Mouse (Mus musculus): ENCODE results near the gene Fitm1.
A peak's percentile ranks its signal among the peaks of the same experiment; 100 is the strongest.

Gene Fitm1

DNA sequence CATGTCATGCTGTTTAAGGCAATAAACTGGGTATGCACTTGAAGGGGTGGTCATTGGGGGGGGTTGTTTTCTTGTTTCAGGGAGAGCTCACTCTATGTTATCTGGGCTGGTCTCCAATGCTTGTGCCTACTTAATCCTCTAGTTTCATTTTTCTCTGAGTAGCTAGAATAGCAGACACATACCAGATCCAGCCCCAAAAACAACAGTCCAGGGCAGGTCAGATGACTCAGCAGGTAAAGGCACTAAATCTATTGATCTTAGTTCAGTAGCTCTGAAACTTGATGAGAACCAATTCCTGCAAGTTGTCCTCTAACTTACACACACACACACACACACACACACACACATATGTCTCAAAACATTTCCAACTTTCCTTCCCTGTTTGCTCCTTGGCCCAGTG lies 3.7 kb upstream of the Fitm1 start:
- DNase-seq: no peak

DNA sequence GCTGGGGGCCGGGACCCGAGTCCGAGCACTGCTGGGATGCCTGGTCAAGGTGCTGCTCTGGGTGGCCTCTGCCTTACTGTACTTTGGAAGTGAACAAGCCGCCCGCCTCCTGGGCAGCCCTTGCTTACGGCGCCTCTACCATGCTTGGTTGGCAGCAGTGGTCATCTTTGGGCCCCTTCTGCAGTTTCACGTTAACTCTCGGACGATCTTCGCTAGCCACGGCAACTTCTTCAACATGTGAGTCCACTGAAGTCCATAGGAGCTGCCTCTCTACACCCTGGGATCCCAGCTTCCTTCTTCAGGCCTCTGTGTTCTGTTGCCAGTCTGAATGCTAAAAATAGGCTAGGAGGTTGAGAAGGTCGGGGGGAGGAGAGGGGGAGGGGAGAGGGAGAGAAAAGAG lies 294 bp downstream of the Fitm1 start:
- no peak for DNase-seq

DNA sequence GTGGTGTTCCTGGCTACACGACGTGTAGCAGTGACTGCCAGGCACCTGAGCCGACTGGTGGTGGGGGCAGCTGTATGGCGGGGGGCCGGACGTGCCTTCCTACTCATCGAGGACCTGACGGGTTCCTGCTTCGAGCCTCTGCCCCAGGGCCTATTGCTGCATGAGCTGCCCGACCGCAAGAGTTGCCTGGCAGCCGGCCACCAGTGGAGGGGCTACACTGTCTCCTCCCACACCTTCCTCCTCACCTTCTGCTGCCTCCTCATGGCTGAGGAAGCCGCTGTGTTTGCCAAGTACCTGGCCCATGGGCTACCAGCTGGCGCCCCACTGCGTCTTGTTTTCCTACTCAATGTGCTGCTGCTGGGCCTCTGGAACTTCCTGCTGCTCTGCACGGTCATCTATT lies 959 bp downstream of the Fitm1 start:
- peak; percentile 38 for DNase-seq

DNA sequence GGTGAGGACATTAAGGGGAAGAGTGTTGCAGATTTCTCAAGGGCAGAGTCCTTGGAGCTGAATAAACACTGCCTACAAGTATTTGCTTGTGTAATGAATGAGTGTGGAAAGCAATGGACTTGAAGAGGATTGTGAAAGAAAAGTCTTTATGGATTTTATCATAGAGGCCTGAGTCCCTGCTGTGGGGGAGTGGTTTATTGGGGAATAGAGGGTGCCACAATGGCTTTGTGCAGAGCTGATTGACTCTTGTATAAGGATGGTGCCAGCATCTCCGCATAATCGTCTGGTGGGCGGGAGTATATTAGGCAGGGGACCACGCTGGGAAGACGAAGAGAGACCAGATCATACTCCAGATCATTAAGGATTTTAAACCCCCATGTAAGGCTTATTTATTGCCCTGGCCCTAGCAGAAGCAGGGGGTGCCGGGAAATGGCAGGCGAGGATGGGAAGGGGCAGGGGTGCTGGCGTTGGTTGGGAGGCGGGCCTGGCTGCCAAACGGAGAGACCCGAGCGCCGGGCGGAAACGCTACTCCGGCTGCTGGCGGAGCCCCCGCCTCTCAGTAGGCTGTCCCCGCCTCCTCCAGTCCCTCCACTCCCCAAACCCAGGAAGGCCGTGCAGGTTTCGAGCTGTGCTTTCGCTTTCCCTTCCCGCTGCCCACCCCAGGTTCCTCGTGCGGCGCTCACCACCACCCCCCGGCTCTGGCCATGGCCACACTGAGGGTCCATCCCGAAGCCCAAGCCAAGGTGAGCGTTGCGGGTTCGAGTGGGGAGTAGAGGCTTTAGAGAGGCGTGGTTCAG lies 2.7 kb downstream of the Fitm1 start, which contains the start of gene Psme1:
TSS of gene Psme1 (plus strand) at position 253 of the 797 bp plus-strand sequence.
- peak; percentile 70 for DNase-seq

DNA sequence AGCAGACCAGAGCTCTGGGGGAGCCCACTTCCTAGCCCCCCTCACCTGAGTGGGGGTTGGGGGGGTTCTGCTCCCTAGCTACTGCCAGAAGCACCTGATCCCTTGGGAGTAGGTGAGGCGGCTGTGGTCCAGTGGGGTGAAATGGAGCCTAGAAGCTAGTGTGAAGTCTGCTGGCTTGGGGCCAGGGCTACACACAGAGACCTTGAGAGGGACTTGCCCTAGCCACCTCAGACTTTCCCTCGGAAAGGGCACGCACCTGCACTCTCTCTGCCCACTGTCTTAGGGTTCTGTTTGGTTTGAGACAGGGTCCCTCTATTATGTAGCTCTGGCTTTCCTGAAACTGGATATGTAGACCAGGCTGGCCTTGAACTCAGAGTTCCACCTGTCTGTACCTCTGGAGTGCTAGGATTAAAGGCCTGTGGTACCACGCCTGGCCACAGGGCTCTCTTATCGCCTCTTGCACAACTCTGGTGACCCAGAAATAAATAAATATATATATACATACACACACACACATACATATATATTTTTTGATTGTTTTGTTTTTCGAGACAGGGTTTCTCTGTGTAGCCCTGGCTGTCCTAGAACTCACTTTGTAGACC lies 3.4 kb downstream of the Fitm1 start:
- DNase-seq: peak; percentile 67

GRCm38 (mm10) chr14:55579511-55580496 lies 4.4 kb downstream of the Fitm1 start:
- peak; percentile 27 for DNase-seq

DNA sequence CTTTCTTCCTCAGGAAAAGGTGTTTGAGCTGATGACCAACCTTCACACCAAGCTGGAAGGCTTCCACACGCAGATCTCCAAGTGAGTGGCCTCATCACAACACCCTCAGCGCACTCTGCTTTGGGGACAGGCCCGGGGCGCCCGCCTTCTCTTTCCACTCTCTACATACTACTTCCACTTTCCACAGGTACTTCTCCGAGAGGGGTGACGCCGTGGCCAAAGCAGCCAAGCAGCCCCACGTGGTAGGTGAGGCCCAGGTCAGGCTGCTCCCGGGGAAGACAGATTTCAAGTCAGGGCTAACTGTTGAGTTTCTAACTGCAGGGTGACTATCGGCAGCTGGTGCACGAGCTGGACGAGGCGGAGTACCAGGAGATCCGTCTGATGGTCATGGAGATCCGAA lies 5.3 kb downstream of the Fitm1 start:
- peak; percentile 29 for DNase-seq

GRCm38 (mm10) chr14:55581981-55582681 lies 6.7 kb downstream of the Fitm1 start:
- no peak for DNase-seq

GRCm38 (mm10) chr14:55584303-55584701 lies 8.9 kb downstream of the Fitm1 start:
- DNase-seq: no peak

GRCm38 (mm10) chr14:55584702-55585565 lies 9.5 kb downstream of the Fitm1 start, which contains the start of gene Emc9:
Emc9 (minus strand) TSS chr14:55585302.
- peak; percentile 89 for DNase-seq

DNA sequence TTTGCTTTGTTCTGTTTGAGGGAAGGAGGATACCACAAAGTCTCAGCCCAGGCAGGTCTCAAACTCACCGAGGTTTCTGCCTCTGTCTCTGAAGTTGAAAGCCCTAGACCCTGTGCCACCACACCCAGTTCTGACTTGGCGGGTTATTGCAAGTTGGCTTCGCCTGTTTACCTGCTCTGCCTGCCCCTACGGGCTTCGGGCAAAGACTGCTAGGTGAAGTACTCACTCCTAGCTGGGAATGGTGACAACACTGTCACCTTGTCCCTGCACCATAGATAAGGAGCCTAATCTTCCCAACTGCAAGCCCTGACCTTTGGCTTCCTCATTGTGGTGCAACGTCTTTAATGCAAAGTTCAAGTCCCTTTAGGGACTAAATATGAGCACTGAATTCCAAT lies 10.1 kb downstream of the Fitm1 start:
- peak; percentile 51 for DNase-seq

DNA sequence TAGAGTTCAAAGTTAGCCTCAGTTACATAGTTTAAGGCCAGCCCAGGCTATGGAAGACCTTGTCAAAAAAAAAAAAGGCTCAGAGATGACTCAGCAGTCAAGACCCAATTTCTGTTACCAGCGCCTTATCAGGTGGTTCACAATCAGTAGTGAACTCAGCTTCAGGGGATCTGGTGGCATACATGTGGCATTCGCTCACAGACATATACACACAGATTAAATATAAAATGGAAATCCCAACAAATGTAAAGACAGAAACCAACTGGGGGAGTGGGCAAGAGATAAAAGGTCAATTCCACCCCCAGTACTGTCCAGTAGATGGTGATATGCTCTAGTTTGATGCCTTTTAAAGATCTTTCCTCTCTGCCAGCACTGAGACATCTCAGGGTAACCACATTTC lies 10.7 kb downstream of the Fitm1 start:
- DNase-seq: no peak

GRCm38 (mm10) chr14:55589271-55589670 lies 13.9 kb downstream of the Fitm1 start:
- peak; percentile 29 for DNase-seq

DNA sequence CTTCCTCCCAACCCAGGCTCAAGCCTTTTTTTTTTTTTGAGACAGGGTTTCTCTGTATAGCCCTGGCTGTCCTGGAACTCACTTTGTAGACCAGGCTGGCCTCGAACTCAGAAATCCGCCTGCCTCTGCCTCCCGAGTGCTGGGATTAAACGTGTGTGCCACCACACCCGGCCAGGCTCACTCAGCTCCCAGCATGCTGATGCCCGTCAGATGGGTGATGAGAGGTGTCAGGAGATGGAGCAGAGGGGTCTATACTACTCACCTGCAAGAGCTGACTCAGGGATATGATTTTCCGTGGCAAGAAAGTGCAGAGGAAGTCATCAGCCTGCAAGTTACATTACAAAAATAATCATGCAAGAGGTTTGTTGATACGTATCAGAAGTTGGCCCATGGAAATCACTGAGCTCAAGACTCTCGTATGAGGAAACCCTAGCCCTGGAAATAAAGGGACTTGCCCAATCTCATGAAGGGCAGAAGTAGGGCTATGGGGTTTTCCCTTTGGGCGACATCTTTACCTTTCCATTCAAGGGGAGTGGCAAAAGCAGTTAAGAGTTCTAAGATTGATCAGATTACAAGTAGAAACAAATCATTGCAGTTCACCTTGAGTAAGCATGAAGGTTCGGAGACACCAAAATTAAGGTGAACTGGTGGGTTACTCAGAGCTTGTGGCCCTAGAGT lies 14.5 kb downstream of the Fitm1 start:
- DNase-seq: peak; percentile 42

- peak; percentile 92 for DNase-seq
Observed at GRCm38 (mm10) chr14:55590748-55591330, 15.4 kb downstream of the Fitm1 start, which contains the start of gene Psme2. Psme2 (minus strand) TSS chr14:55591113.

DNA sequence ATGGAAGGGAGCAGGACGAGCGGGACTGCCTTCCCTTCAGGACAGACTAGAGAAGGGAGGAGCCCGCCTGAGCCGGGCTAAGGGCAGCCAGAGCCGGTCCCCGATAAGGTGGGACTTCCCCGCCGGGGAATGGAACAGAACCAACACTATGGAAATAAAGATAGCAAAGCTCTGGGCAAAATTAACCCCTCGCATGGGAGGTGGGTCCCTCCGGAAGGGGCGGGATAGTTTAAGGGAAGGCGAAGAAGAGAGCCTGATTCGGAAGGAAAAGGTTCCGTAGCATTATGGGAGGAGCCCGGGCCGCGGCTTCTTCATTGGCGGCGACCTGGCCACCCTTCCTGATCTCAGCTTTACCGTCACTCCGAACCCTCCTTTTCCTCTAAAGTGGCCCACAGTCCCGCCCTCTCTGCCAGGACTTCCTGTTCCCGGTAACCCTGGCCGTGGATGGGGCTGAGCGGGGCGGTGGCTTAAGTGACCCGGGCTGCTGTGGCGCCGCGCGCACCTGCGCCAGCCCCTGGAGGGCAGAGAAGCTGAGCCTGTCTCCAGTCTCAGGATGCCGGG lies 16.0 kb downstream of the Fitm1 start, which contains the start of gene Rnf31:
TSS of gene Rnf31 (plus strand) at position 378 of the 561 bp plus-strand sequence.
- peak; percentile 95 for DNase-seq

- peak; percentile 68 for DNase-seq
Observed at GRCm38 (mm10) chr14:55592226-55592625, 16.8 kb downstream of the Fitm1 start.

DNA sequence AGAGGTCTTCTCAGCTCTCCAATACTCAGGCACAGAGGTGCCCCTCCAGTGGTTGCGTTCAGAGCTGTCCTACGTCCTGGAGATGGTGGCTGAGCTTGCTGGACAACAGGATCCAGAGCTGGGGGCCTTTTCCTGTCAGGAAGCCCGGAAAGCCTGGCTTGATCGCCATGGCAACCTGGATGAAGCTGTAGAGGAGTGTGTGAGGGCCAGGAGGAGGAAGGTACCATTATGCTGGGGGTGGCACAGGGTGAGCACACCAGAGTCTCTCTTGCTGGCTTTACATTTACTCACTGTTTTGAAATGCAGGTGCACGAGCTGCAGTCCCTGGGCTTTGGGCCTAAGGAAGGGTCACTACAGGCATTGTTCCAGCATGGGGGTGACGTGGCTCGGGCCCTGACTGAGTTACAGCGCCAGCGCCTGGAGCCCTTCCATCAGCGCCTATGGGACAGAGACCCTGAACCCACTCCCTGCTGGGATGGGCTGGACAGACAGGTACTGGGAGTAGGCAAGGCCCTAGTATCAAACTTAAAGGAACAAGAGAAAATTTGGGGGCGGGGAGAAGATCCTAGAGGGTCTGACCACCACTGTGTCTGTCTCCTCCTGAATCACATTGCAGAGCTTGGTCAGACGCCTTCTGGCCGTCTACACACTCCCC lies 20.7 kb downstream of the Fitm1 start:
- no peak for DNase-seq

All from cerebellum, adult 9-11 months (tissue).